Mouse (Mus musculus): ENCODE results near the gene 4921539E11Rik.

Gene 4921539E11Rik

GRCm38 (mm10) chr4:103232156-103232555 is 58.5 kb downstream of the 4921539E11Rik start:
- no peak for DNase-seq (ENCODE audit: low read depth)

GRCm38 (mm10) chr4:103222854-103223253 is 67.8 kb downstream of the 4921539E11Rik start:
- DNase-seq (ENCODE audit: low read depth) = no peak

GRCm38 (mm10) chr4:103221789-103222188 is 68.9 kb downstream of the 4921539E11Rik start:
- no peak for DNase-seq (ENCODE audit: low read depth)

- no peak for DNase-seq (ENCODE audit: low read depth)
Measured at GRCm38 (mm10) chr4:103219011-103219410, 71.7 kb downstream of the 4921539E11Rik start.

- DNase-seq (ENCODE audit: low read depth) = peak; percentile 43
Measured at GRCm38 (mm10) chr4:103216046-103216445, 74.6 kb downstream of the 4921539E11Rik start.

GRCm38 (mm10) chr4:103214925-103215820 is 75.5 kb downstream of the 4921539E11Rik start, which contains the start of gene Slc35d1:
TSS of gene Slc35d1 (minus strand) at chr4:103215164.
- peak; percentile 77 for DNase-seq (ENCODE audit: low read depth)

- DNase-seq (ENCODE audit: low read depth) = peak; percentile 76
Measured at GRCm38 (mm10) chr4:103214498-103214924, 76.2 kb downstream of the 4921539E11Rik start.

- DNase-seq (ENCODE audit: low read depth) = peak; percentile 36
Measured at GRCm38 (mm10) chr4:103213859-103214497, 76.7 kb downstream of the 4921539E11Rik start.

GRCm38 (mm10) chr4:103208553-103208952 is 82.1 kb downstream of the 4921539E11Rik start:
- no peak for DNase-seq (ENCODE audit: low read depth)

- no peak for DNase-seq (ENCODE audit: low read depth)
Measured at GRCm38 (mm10) chr4:103203646-103204045, 87.0 kb downstream of the 4921539E11Rik start.

- DNase-seq (ENCODE audit: low read depth) = no peak
Measured at GRCm38 (mm10) chr4:103200046-103200445, 90.6 kb downstream of the 4921539E11Rik start.

- DNase-seq (ENCODE audit: low read depth) = no peak
Measured at GRCm38 (mm10) chr4:103199086-103199485, 91.6 kb downstream of the 4921539E11Rik start.

GRCm38 (mm10) chr4:103197401-103197800 is 93.3 kb downstream of the 4921539E11Rik start:
- DNase-seq (ENCODE audit: low read depth) = no peak

GRCm38 (mm10) chr4:103192421-103192820 is 98.2 kb downstream of the 4921539E11Rik start:
- no peak for DNase-seq (ENCODE audit: low read depth)

GRCm38 (mm10) chr4:103188786-103189640 is 101.7 kb downstream of the 4921539E11Rik start:
- no peak for DNase-seq (ENCODE audit: low read depth)
